Mouse (Mus musculus): ENCODE measurements around the gene Bpifc. TPM values are rescaled to one million over a fixed set of nuclear protein-coding genes. Genes with fewer than 3 reads are reported as not detected.

The Bpifc gene
- polyA plus RNA-seq (2014; fragmentation: Illumina TruSeq; extraction: RNeasy Lipid Tissue Mini Kit (QIAGEN cat#74804); ENCODE audit: low read depth, low replicate concordance) = not detected

GRCm38 (mm10) chr10:86011781-86012180, at the start of gene Bpifc:
Gene Bpifc, minus strand, starts transcription at chr10:86011895.

GRCm38 (mm10) chr10:86021749-86022473, 10.2 kb upstream of the Bpifc start, which contains the start of gene Fbxo7:
Gene Fbxo7, plus strand, starts transcription at chr10:86021972.

GRCm38 (mm10) chr10:85957464-85957950, 54.2 kb downstream of the Bpifc start, which contains the start of gene Rtcb:
Gene Rtcb, minus strand, starts transcription at chr10:85957823.

GRCm38 (mm10) chr10:85927676-85928445, 83.8 kb downstream of the Bpifc start, which contains the start of gene Ascl4:
Gene Ascl4, plus strand, starts transcription at chr10:85927681.

GRCm38 (mm10) chr10:85916498-85917309, 95.0 kb downstream of the Bpifc start, which contains the start of gene Prdm4:
Gene Prdm4, minus strand, starts transcription at chr10:85917142.

Other genes starting within 250 kb of the Bpifc start
- gene Pwp1, start 182.4 kb downstream of the Bpifc start, polyA plus RNA-seq (2014; fragmentation: Illumina TruSeq; extraction: RNeasy Lipid Tissue Mini Kit (QIAGEN cat#74804); ENCODE audit: low read depth, low replicate concordance) = 22.1 TPM
- 23.5 TPM for gene Prdm4, start 94.8 kb downstream of the Bpifc start, polyA plus RNA-seq (2014; fragmentation: Illumina TruSeq; extraction: RNeasy Lipid Tissue Mini Kit (QIAGEN cat#74804); ENCODE audit: low read depth, low replicate concordance)
- not detected for gene Ascl4, start 84.2 kb downstream of the Bpifc start, polyA plus RNA-seq (2014; fragmentation: Illumina TruSeq; extraction: RNeasy Lipid Tissue Mini Kit (QIAGEN cat#74804); ENCODE audit: low read depth, low replicate concordance)
- gene Rtcb, start 54.1 kb downstream of the Bpifc start, polyA plus RNA-seq (2014; fragmentation: Illumina TruSeq; extraction: RNeasy Lipid Tissue Mini Kit (QIAGEN cat#74804); ENCODE audit: low read depth, low replicate concordance) = 40.3 TPM
- 13.4 TPM for gene Fbxo7, start 10.1 kb upstream of the Bpifc start, polyA plus RNA-seq (2014; fragmentation: Illumina TruSeq; extraction: RNeasy Lipid Tissue Mini Kit (QIAGEN cat#74804); ENCODE audit: low read depth, low replicate concordance)